Mouse (Mus musculus): ENCODE data around the gene Ackr2.

DNA sequence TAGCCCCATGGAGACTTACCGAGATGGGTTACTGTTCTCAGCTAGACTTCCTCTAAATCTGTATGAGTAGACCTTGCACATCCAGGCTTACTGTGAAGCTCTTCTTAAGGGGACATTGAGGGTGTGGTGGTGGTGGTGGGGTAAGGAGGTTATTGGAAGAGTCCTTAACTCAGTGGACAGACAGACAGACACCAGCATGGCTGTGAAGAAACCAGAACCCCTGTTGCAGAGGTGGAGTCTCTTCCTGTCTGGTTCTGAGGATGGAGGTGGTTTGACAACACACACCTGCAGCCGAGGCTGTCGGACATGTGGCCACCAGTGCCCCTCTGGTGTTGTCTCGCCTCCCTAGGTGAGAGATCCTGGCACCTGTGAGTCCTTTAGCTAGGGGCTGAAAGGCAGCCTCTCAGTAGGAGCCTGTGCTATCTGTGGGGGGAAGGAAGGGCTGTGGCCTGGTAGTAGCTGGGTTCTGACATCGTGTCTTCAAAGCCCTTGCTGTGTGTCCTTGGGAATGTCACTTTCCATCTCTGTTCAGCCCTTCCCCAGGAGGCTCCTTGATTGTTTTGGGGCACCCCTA, 2.2 kb downstream of the Ackr2 start:
- no peak for TF ChIP-seq CTCF (IDR thresholded peaks at IDR 0.05)
- no peak for TF ChIP-seq EP300 (IDR thresholded peaks at IDR 0.05)
